Mouse (Mus musculus): ENCODE measurements around the gene N4bp2l2. TPM values are rescaled to one million over a fixed set of nuclear protein-coding genes. Genes with fewer than 3 reads are reported as not detected.

Gene N4bp2l2
- 26.7 TPM for polyA plus RNA-seq (2014; fragmentation: Illumina TruSeq; extraction: RNeasy Lipid Tissue Mini Kit (QIAGEN cat#74804); ENCODE audit: low read depth, low replicate concordance)

GRCm38 (mm10) chr5:150666133-150666739 lies at the start of gene N4bp2l2:
N4bp2l2 (minus strand) TSS chr5:150666183.

GRCm38 (mm10) chr5:150673153-150673835 lies 7.3 kb upstream of the N4bp2l2 start, which contains the start of gene Pds5b:
Pds5b (plus strand) TSS chr5:150673739.

GRCm38 (mm10) chr5:150597088-150597487 lies 68.9 kb downstream of the N4bp2l2 start, which contains the start of gene N4bp2l1:
N4bp2l1 (minus strand) TSS chr5:150597188.

Other genes with a start within 250 kb of the N4bp2l2 start
- gene Zar1l, start 148.0 kb downstream of the N4bp2l2 start, polyA plus RNA-seq (2014; fragmentation: Illumina TruSeq; extraction: RNeasy Lipid Tissue Mini Kit (QIAGEN cat#74804); ENCODE audit: low read depth, low replicate concordance), result not detected
- 2.4 TPM for gene Brca2, start 143.6 kb downstream of the N4bp2l2 start, polyA plus RNA-seq (2014; fragmentation: Illumina TruSeq; extraction: RNeasy Lipid Tissue Mini Kit (QIAGEN cat#74804); ENCODE audit: low read depth, low replicate concordance)
- 2.5 TPM for gene N4bp2l1, start 69.0 kb downstream of the N4bp2l2 start, polyA plus RNA-seq (2014; fragmentation: Illumina TruSeq; extraction: RNeasy Lipid Tissue Mini Kit (QIAGEN cat#74804); ENCODE audit: low read depth, low replicate concordance)
- 12.3 TPM for gene Pds5b, start 7.6 kb upstream of the N4bp2l2 start, polyA plus RNA-seq (2014; fragmentation: Illumina TruSeq; extraction: RNeasy Lipid Tissue Mini Kit (QIAGEN cat#74804); ENCODE audit: low read depth, low replicate concordance)

All from heart, adult 10 weeks (tissue).